Mouse (Mus musculus) megakaryocyte-erythroid progenitor cell, adult 5-6 weeks (primary cell): ENCODE measurements around the gene Slc22a14. TPM values are rescaled to one million over a fixed set of nuclear protein-coding genes. Genes with fewer than 3 reads are reported as not detected.
A peak's percentile ranks its signal among the peaks of the same experiment; 100 is the strongest.
"Not testable (repeated sequence)": the region's sequence is repeated elsewhere in the genome, so short reads cannot be mapped to it uniquely, and the experiment has no call there.

Source experiments
- ATAC-seq: replicated peaks from 2 replicates; pipeline ENCODE4 v1.8.0; 2016; ENCODE audit warnings: mild to moderate bottlenecking, inconsistent platforms; ENCODE audit not compliant: severe bottlenecking, poor library complexity, low FRiP score, low TSS enrichment
- total RNA-seq, 2 experiments: library from RNA; stranded (forward) in 1 of 2; stranded (reverse) in 1 of 2; fragments of 200-1000, 215-1000 nt in 1 of 2; fragments of >200 nt in 1 of 2; fragmentation: Nextera tagmentation in 1 of 2; gene quantifications; 2 replicates each; pipeline ENCODE4 v1.2.3; 2014 to 2017

Slc22a14 gene
- total RNA-seq, 2 experiments from 2014 or later: not detected

DNA sequence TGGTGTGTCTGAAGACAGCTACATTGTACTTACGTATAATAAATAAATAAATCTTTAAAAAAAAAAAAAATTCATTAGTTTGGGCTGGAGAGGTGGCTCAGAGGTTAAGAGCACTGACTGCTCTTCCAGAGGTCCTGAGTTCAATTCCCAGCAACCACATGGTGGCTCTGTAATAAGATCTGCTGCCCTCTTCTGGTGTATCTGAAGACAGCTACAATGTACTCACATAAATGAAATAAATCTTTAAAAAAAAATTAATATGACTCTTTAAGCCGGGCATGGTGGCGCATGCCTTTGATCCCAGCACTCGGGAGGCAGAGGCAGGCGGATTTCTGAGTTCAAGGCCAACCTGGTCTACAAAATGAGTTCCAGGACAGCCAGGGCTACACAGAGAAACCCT is 90.5 kb downstream of the Slc22a14 start:
- not testable (repeated sequence) for ATAC-seq

GRCm38 (mm10) chr9:119271496-119271895 is 93.9 kb downstream of the Slc22a14 start:
- ATAC-seq: no peak

DNA sequence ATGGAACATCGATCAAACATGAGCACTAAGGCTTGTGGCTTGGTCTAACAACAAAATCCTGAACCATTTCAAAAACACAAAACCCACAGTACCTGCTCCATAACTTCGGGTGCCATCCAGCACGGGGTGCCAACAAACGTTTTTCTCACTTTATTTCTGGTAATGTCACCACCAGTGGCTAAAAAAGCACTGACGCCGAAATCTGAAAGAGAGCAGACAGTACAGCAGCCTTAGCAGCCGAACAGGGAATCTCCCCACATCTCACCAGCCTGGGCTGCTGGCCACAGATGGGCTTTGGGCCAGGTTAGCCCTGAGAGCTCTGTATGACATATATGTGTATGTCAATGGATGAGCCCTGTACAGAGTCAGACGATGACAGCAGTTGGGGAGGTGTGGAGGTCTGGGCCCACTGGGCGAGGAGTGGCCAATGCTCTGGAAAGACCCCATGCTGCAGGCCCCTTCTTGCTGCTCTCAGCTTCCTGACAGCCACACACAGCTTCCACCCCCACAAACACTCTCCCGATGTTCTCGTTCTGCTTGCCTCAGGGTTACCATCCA is 96.7 kb downstream of the Slc22a14 start:
- no peak for ATAC-seq

DNA sequence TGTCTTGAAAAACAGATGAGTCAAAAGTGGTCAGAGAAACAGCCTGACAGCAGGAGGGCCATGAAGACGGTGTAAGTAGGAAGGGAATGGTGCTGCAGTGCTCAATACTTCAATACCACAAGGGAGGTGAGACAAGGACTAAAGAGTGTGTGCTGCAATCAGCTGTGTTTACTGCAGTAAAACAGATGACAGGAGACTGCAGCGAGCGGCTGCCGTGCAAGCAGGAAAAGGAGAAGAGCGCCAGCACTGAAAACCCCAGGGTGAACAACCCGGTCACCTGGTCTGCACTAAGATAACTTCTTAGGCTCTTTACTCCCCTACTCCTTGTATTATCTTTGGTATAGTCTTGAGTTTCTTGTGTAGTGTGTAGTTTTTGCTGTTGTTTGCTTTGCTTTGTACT is 97.2 kb downstream of the Slc22a14 start:
- no peak for ATAC-seq

DNA sequence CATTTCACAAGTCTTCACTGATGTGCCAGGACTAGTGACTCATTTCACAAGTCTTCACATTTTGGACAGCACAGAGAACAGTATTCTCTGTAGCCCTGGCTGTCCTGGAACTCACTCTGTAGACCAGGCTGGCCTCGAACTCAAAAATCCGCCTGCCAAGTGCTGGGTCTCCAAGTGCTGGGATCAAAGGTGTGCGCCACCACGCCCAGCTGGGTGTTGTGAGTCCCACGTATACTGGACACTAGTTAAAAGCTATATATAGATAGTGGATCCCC is 99.3 kb downstream of the Slc22a14 start:
- ATAC-seq: not testable (repeated sequence)

DNA sequence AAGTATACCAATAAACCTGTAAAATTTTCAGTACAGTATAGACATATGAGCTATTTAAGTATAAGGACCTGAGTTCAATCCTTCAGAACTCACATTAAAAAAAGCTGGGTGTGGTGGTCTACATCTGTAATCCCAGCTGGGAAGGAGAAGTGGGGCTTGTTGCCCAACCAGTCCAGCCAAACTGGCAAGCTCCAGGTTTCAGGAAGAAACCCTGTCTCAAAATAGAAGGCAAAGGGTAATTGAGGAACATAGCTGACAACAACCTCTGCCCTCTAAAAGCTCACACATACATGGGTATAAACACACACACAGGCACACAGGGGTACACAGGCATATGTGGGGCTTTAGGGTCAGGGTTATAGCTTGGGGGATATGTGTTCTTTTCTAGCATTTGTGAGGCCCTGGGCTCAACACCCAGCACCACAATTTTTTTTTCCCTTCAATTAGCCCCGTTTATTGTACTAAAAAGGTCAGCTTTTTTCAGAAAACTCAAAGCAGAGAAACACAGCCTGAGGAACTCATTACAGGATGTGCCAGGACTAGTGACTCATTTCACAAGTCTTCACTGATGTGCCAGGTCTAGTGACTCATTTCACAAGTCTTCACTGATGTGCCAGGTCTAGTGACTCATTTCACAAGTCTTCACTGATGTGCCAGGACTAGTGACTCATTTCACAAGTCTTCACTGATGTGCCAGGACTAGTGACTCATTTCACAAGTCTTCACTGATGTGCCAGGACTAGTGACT is 99.8 kb downstream of the Slc22a14 start:
- not testable (repeated sequence) for ATAC-seq

- ATAC-seq: no peak
Measured at GRCm38 (mm10) chr9:119263067-119263466, 102.3 kb downstream of the Slc22a14 start.

DNA sequence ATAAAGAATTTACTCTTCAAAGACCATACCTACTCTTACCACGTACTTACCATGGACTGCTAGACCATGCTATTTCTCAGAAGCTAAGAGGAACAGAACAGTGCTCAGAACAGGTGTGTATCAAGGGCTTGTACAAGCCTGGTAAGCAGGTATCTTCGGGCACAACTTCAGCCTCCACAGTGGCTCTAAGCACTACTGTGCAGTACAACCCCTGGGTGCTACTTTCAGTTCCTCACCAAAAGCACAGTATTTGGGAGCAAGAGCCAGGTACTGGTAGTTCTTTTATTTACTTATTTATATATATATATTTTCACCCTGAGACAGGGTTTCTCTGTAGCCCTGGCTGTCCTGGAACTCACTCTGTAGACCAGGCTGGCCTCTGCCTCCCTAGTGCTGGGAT is 104.5 kb downstream of the Slc22a14 start:
- ATAC-seq: no peak

- no peak for ATAC-seq
Measured at GRCm38 (mm10) chr9:119258785-119259184, 106.6 kb downstream of the Slc22a14 start.

DNA sequence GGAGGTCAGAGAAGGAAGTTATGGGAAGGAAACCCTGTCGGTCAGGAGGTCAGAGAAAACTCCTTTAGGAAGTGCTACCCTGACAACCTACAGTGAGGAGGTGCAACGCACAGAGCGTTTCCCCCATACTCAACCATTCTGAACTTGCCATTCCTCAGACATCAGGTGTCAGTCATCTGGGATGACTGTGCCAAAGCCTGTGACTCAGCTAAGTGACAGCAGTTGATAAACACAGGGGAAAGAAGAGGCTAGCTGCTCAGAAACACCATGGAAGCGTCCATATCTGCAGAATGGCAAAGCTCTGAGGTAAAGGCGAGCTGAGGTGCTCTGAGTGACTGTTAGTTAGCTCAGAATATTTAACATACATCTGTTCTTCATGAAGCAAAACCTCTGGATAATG is 107.2 kb downstream of the Slc22a14 start:
- no peak for ATAC-seq

- no peak for ATAC-seq
Measured at GRCm38 (mm10) chr9:119256161-119256560, 109.2 kb downstream of the Slc22a14 start.

GRCm38 (mm10) chr9:119255096-119255495 is 110.3 kb downstream of the Slc22a14 start:
- no peak for ATAC-seq

- no peak for ATAC-seq
Measured at GRCm38 (mm10) chr9:119254187-119254586, 111.2 kb downstream of the Slc22a14 start.

DNA sequence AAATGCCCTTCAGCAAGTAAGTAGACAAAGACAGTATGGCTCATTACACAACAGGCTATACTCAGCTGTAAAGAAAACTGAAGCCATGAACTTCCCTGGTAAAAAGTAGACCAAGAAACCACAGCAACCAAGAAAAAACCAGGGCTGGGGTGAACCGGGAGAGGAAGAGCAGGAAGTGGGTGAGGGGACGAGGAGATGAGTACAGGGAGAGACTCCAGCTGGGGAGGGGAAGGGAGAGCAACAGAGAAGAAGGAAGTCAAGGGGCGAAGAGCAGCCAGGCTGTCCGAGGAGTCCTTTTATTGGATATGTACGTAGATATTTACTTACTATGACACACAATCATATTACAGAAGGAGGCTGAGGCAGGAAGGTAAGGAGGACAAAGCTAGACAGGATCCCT is 117.4 kb downstream of the Slc22a14 start:
- no peak for ATAC-seq

- 0 out of 2 replicates have a peak, but pooled peaks have one; percentile 29 for ATAC-seq
Measured at GRCm38 (mm10) chr9:119246826-119247225, 118.5 kb downstream of the Slc22a14 start.

GRCm38 (mm10) chr9:119243981-119244380 is 121.4 kb downstream of the Slc22a14 start:
- no peak for ATAC-seq

- no peak for ATAC-seq
Measured at GRCm38 (mm10) chr9:119241169-119241865, 124.0 kb downstream of the Slc22a14 start.

DNA sequence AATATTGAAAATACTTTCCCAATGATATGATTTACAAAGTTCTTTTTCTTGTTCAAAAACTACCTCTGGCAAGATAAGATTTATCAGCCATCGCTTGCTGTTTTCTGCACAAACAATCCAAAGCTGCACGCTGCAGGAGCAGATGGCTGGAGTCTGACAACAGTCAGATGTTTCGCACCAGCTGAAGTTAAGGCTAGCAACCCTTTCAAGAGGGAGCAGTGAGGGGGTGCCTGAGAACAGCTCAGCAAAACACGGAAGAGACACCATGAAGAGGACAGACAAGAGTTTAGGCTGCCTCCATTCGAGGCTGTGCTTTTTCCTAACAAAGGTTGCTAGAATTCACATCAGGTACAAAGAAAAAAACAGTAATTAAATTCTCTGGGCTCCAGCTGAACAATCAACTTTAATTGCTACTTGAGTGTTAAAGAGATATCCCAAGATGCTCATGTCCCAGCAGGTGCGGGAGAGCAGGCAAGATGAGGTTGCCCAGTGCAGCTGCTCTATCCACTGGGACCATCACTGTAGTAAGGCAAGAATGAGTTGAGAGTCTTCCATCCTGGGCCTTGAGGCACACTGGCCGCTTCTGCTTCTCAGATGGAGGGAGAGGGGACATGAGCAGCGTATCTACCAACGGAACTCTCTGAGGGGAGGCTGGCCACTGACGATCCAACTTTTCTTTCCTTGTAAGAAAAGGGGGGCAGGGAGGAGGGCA is 124.9 kb downstream of the Slc22a14 start:
- ATAC-seq: no peak

GRCm38 (mm10) chr9:119239274-119239673 is 126.1 kb downstream of the Slc22a14 start:
- no peak for ATAC-seq

DNA sequence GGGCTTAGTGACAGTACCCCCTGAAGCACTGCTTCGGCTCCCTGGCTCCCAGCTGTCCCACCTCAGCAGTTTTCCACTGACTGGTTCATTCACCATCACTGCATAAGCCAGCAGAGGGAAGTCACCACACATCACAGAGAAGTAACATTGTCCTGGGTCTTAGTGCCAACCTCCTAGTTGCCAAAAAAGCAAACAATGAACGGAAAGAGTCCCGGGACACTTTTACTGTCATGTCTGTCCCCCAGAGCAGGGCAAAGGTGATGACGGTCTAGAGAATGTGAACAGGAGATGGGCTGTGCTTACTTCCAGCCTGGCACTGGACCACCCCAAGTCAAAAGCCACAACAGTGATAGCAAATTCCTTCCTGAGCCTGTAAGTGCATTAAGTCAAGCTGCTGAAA is 126.6 kb downstream of the Slc22a14 start:
- ATAC-seq: no peak
